Mouse (Mus musculus) MEL-GATA-1-ER (cell line): ENCODE results near the gene Tubb3.
"Not testable (repeated sequence)": the region's sequence is repeated elsewhere in the genome, so short reads cannot be mapped to it uniquely, and the experiment has no call there.

ENCODE experiments used
- DNase-seq: peaks from one replicate; pipeline ENCODE4 v3.0.0-alpha.2; 2012; ENCODE audit warnings: low read depth; ENCODE audit errors: extremely low read depth

Gene Tubb3

DNA sequence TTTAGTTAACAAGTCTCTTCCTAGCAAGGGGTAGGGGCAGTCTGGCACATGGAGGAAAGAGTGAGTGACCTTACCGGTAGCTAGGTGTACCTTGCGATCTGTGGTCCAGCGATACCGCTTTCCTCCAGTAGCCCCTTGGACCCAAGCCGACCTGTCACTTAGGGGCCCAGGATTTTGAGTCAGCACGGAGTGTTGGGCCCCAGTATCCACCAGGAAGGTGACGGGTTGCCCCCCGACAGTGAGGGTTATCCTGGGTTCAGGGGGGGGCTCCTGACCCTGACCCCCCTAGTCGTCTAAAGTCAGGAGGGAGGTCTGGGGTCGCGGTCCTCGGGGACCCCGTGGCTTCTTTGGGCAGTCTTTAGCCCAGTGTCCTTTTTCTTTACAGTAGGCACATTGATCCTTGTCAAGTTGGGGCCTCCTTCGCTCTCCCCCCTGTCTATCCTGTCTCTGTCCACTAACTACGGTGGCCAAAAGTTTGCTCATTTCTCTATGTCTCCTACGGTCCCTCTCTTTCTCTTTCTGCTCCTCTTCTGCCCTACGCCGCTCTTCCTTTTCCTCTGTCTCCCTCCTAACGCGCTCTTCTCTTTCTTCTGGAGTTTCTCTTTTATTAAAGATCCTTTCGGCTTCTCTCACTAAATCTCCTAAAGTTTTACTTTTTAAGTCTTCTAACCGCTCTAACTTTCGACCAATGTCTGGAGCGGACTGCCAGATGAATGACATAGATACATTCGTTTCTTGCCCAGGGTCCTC, 20.6 kb downstream of the Tubb3 start:
- DNase-seq = no peak

DNA sequence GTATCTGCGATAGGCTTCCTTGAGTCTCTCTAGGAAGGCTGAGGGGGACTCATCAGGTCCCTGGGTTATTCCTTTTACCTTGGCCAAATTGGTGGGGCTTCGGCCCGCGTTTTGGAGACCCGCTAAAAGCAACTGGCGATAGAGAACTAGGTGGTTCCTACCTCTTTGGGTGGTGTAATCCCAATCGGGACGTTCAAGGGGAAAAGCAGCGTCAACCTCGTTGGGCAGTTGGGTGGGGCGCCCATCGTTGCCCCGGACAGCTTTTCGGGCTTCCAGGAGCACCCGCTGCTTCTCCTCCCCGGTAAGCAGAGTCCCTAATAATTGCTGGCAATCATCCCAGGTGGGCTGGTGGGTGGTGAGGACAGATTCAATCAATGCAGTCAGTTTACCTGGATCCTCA, 21.2 kb downstream of the Tubb3 start:
- DNase-seq = no peak

- DNase-seq = not testable (repeated sequence)
These were observed 22.2 kb downstream of the Tubb3 start for GRCm38 (mm10) chr8:123433241-123433974.

DNA sequence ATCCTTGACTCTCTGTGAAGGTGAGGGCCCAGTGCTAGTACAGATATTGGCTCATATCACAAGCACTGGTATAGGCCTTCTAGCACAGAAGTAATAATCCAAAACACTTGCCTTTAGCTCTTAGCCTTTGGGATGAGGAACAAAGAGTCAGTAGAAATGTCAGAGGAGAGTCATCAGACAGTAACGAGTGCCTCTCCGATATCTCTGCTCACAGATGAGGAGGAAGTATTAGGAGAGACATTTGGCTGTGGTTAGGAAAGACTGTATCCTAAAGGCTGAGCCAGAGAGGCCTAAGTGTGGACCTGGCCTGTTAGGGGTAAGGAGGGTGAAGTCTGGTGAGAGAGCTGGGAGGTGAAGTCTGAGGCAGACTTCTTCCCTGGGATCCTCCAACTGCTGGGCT, 30.6 kb downstream of the Tubb3 start:
- peak; percentile 87 for DNase-seq

DNA sequence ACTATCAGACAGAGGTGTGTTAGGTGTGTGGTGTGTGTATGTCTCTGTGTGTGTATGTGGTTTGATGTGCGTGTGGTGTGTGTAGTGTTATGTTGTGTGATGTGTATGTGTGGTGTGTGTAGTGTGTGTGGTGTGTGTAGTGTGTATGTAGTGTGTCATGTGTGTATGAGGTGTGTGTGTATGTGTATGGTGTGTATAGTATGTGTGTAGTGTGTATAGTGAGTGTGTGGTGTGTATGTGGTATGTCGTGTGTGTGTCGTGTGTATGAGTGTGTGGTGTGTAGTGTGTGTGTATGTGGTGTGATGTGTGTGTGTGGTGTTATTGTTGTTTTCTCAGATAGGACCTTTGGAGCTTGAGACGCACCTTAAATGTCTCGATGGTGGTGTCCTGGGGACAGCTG, 31.1 kb downstream of the Tubb3 start:
- no peak for DNase-seq

DNA sequence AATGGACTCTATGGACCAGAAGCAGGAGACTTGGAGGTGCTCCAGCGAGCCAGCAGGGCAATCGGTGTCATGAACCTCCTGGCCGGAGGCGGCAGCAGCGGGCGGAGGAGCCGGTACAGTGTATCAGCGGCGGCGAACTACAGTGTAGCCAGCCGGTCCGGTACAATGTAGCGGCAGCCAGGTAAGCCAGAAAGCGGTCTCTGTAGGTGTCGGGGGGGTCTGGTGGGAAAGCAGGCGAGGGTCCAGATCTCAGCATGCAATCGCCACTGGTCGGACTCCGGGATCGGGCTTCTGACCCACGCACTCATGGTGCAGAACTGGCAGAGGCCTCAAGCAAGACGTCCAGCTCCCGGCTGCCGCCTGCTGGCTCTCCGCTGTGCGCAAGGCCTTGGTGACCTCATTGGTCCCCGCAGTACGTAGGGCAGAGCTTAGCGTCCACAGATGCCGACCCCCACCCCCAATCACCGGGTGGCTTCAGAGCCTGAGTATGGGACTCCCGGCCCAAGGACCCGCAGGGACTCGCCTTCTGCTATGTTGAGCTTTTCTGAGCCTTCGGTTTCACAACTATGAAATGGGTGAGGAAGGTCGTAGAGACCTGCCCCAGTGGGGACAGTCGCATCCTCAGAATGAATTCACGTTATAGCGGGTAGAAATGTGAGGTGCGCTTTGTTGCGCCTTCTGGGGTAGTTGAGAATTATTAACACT, 31.8 kb downstream of the Tubb3 start:
- DNase-seq = peak; percentile 83

- DNase-seq = no peak
These were observed 32.3 kb downstream of the Tubb3 start for GRCm38 (mm10) chr8:123443576-123443921.

GRCm38 (mm10) chr8:123444131-123444530, 32.9 kb downstream of the Tubb3 start:
- no peak for DNase-seq

GRCm38 (mm10) chr8:123445981-123446380, 34.8 kb downstream of the Tubb3 start:
- no peak for DNase-seq

GRCm38 (mm10) chr8:123446799-123447198, 35.6 kb downstream of the Tubb3 start:
- DNase-seq = no peak

- DNase-seq = peak; percentile 98
These were observed 39.6 kb downstream of the Tubb3 start for GRCm38 (mm10) chr8:123450783-123451182.

- not testable (repeated sequence) for DNase-seq
These were observed 40.5 kb downstream of the Tubb3 start for GRCm38 (mm10) chr8:123451747-123452146.

- peak; percentile 73 for DNase-seq
These were observed 40.9 kb downstream of the Tubb3 start for GRCm38 (mm10) chr8:123452149-123452548.

GRCm38 (mm10) chr8:123453291-123453690, 42.1 kb downstream of the Tubb3 start:
- DNase-seq = no peak

- DNase-seq = no peak
These were observed 42.7 kb downstream of the Tubb3 start for GRCm38 (mm10) chr8:123453951-123454350.

DNA sequence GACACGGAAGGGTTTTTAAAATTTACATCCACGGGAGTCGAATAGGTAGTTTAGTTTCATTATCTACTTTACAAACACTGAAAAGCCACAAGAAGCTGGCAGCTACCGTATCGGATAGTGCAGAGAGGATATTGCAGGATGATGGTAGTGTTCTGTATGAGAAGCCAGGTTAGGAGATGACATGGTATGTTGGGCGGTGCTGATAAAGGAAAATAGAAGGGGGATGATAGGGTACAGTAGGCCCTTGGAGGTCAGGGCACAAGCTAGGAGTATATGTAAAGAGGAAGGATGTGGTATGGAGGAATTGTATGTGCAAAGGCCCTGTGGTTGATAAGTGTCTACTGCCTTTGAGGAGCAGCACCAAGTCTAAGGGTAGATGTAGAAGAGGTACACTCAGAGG, 43.3 kb downstream of the Tubb3 start:
- DNase-seq = peak; percentile 95

DNA sequence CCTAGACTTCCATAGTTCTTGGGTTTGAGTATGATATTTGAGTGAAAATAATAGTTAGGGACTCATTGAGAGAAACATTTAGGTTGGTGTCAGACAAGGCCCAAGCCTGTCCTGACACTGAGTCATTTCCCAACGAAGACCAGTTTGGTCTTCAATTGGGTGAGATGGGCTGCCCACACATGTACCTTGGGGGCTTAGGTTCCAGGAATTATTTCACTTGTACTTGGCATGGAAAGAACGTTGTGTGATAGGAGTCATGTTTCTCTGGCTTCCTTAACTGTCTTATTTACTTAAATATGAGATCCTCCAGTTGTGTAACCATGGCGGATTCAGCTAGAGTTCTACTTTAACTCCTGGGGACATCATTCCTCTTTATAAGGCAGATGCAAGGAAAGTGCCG, 52.4 kb downstream of the Tubb3 start:
- DNase-seq = no peak

DNA sequence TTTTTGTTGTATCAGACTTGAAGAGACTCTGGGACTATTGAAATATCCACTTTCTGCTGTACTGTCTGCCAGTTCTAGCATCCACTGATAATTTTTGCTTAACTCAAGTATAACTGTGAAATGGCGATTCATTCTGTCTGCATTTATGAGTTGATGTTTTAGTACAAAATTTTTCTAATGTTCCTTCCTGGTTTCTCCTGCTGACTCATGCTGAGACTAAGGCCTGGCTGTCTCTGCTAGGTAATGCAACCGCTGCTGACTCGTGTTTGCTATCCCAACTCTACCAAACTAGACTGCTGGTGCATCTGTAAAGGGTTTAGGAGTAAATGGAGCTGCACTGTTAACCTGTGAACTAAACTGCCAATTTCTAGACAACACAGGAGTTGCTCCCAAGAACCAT, 56.3 kb downstream of the Tubb3 start:
- no peak for DNase-seq
